Mouse (Mus musculus) heart, embryonic 10.5 days (tissue): ENCODE results near the gene Nup160. TPM values are rescaled to one million over a fixed set of nuclear protein-coding genes. Genes with fewer than 3 reads are reported as not detected.

Source experiments
- DNase-seq: peaks from one replicate; pipeline ENCODE4 v3.0.0-alpha.2; 2017; ENCODE audit warnings: low spot score
- H3K27ac ChIP-seq: fragments of 300-500 bp; sonication (generic); 2 replicates; pipeline ENCODE4 v1.5.1; 2016; ENCODE audit warnings: mild to moderate bottlenecking
- H3K27me3 ChIP-seq: fragments of 300-500 bp; sonication (generic); 2 replicates; pipeline ENCODE4 v1.6.1; 2016; ENCODE audit warnings: mild to moderate bottlenecking; ENCODE audit not compliant: poor library complexity, insufficient read depth, severe bottlenecking
- H3K36me3 ChIP-seq: fragments of 300-500 bp; sonication (generic); 2 replicates; pipeline ENCODE4 v1.6.1; 2016; ENCODE audit warnings: mild to moderate bottlenecking, moderate library complexity
- H3K4me1 ChIP-seq: fragments of 300-500 bp; sonication (generic); 2 replicates; pipeline ENCODE4 v1.6.1; 2016; ENCODE audit warnings: mild to moderate bottlenecking
- H3K4me3 ChIP-seq: fragments of 300-500 bp; sonication (generic); 2 replicates; pipeline ENCODE4 v1.5.1; 2016; ENCODE audit warnings: mild to moderate bottlenecking, moderate library complexity
- H3K9me3 ChIP-seq: fragments of 300-500 bp; sonication (generic); 2 replicates; pipeline ENCODE4 v1.6.1; 2016; ENCODE audit warnings: mild to moderate bottlenecking, moderate library complexity
- WGBS: fragments of 180-500 bp; shearing (Covaris S2); methylation state at CpG from one replicate; pipeline ENCODE4 v1.1.7; 2016; 5-methylcytosine and 5-hydroxymethylcytosine counted together
- polyA plus RNA-seq: library from polyadenylated mRNA; unstranded; fragments of >200 nt; fragmentation: Nextera tagmentation; extraction: Ambion mirVana; gene quantifications from 2 replicates; pipeline ENCODE4 v1.2.1, GENCODE M21; 2016

Gene Nup160
- 45.3 and 49.2 TPM in 2 replicates for polyA plus RNA-seq

DNA sequence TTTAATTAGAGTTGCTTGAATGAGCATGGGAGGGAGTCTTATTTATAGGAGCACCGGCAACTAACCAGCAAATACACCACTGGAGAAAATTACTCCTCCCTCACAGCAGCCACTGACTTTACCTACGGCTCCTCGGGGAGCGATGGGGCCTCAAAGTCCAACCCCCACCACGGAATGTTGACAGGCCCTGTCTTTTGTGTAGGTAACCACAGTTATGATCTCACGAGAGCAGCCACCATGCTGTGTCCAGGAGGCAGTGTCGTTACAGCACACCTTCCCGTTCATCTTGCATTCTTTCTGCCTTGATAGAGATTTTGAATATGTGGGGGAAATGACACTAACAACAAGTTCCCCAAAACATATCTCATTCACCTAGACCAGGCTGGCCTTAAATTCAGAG lies at the start of gene Nup160:
Gene Nup160 (plus strand): TSS at position 209 of the 400 bp plus-strand sequence.
- WGBS = 85% methylated on average over 8 of the region's 8 CpGs
- no peak within 1 kb of the TSS for H3K27ac ChIP-seq
- no peak within 1 kb of the TSS for H3K4me3 ChIP-seq
- peaks cover 14% of the 10 kb centered on the region for H3K4me1 ChIP-seq
- peak; percentile 66 for DNase-seq
- peaks cover 6% of the 10 kb centered on the region for H3K36me3 ChIP-seq
- no peaks in the 10 kb centered on the region for H3K9me3 ChIP-seq
- H3K27me3 ChIP-seq = no peaks in the 10 kb centered on the region

DNA sequence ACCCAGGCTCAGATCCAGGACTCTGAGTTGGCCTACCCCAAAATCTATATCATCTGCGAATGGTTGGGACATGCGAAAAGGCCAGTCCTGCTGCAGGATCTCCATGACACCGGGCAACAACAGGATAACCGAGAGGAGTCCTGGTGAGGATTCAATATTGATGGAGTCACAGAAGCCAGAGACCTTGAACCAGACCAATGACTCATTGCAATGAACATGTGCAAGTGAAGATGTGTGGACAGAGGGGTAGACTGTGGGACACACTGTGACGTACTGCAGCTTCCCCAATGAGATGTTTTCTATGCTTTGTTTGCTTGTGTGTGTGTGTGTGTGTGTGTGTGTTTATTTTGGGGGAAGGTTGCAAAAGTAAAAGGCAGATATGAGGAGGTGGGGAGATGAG lies 48.8 kb upstream of the Nup160 start:
- Histone ChIP-seq H3K4me1 (no peaks in the 10 kb centered on the region), H3K27ac (no peak overlapping the region), H3K4me3 (no peak overlapping the region), H3K36me3 (no peaks in the 10 kb centered on the region), H3K9me3 (no peaks in the 10 kb centered on the region), H3K27me3 (peaks cover 7% of the 10 kb centered on the region; the same call in 1 of the 2 replicates)
- 82% methylated on average over 5 of the region's 5 CpGs for WGBS
- no peak for DNase-seq

DNA sequence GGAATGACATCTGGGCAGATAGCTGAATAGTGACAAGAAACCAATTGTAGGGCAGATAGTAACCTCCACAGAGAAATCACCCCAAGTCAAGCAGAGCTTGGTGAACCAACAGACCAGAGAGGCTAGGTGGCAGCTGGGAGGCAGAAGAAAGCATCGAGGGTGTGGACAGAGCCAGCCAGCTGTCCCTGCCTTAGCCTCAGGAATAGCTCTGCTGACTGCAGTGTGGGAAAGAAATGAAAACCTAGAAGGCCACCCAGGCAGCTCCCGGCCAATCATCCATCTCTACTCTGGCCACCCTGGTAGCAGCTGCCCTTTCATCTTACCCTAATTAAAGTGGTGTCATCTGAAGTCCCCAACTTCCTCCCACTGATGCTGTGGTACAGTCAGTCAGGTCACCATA lies 47.5 kb upstream of the Nup160 start:
- no peak overlapping the region for H3K4me3 ChIP-seq
- no peak for DNase-seq
- H3K4me1 ChIP-seq = no peaks in the 10 kb centered on the region
- H3K9me3 ChIP-seq = no peaks in the 10 kb centered on the region
- no peak overlapping the region for H3K27ac ChIP-seq
- 41% methylated on average over 2 of the region's 2 CpGs for WGBS
- H3K27me3 ChIP-seq = 0 out of 2 replicates have a peak, but pooled peaks cover 3% of the 10 kb centered on the region
- H3K36me3 ChIP-seq = no peaks in the 10 kb centered on the region

DNA sequence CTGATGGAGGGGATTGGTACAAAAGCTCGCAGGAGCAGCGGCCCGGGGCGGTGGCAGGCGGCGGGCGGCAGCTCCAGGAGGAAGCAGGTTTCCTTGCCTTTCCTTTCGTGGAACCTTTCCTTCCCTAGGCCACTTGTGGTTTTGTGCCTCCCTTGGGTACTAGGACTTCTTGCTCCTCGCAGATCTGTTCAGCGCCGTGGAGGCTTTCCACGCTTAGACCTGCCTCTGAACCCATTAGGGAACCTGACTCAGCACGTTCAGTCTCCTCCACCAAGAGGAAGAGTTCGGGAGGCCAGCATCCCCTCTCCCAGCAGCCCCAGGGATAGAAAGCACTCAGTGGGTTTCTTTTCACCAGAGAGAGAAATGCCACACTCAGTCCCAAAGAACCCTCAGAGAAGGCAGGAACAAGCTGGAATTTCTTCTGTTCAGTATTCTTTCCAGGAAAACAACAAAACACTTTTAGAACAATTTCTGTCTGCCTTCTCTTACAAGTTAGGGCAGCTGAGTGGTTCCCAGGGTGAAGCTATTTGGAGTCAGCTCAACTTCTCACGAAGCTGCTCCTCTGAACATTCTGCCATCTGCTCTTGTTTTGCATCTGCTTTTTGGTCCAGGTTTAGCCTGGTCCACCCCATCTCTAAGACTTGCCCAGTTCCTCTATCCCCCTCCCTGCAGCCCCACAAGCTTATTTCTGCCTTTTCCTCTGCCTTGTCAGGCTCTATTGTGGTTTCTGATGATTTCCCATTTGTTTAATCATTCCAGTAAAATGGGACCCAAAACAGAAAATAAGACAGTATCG lies 44.9 kb upstream of the Nup160 start:
- Histone ChIP-seq H3K27ac (no peak overlapping the region), H3K9me3 (no peaks in the 10 kb centered on the region), H3K4me1 (no peaks in the 10 kb centered on the region), H3K4me3 (no peak overlapping the region), H3K36me3 (no peaks in the 10 kb centered on the region), H3K27me3 (0 out of 2 replicates have a peak, but pooled peaks cover 3% of the 10 kb centered on the region)
- WGBS = 72% methylated on average over 16 of the region's 16 CpGs
- no peak for DNase-seq

DNA sequence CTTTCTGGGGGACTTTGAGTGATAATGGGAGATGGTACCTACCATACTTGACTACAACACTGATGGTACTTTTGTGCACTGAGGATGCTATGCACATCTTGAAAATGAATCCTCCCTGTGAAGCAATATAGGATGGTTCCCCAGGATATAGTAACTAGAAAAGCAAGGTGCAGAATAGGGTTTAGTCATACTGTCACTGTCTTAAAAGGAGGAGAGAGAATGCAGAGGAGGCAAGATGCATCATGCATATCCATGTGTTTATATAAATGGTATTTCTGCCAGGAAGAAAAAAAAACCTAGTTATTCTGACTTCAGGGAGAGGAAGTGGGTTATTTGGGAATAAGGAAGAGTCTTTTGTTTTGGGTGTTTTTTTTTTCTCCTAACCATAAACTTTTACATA lies 42.3 kb upstream of the Nup160 start:
- H3K4me3 ChIP-seq = no peak overlapping the region
- no peaks in the 10 kb centered on the region for H3K9me3 ChIP-seq
- H3K36me3 ChIP-seq = no peaks in the 10 kb centered on the region
- DNase-seq = no peak
- H3K4me1 ChIP-seq = peaks cover 7% of the 10 kb centered on the region; the same call in 1 of the 2 replicates
- no peak overlapping the region for H3K27ac ChIP-seq
- H3K27me3 ChIP-seq = 0 out of 2 replicates have a peak, but pooled peaks cover 3% of the 10 kb centered on the region

DNA sequence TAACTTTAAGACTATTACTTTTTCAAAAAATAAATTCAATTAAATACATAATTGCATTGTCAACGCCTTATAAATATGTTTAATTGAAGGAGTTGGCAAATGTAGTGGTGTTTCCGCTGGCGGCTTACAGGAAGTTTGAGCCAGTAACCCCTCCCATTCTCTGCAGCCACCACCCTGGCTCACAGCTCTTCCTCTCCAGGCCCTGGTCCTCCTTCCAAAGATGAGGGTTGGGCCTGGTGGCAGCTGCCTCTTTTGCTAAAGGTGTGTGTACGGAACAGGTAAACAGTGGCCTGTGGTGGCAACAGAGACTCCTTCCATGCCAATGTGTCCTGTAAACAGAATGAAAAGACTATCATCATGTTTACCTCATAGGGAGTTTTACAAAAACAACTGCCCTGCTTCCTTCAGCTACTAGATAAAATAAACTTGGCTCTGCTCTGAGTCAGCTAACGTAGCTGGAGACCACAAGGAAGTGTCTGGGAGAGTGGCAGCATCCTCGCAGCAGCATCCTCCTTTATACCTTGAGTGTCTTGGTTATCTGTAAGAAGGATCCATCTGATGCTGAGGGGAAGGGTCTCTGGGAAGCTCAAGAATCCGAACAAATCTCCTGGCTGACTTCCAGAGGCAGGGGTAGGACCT lies 41.8 kb upstream of the Nup160 start:
- Histone ChIP-seq H3K36me3 (no peaks in the 10 kb centered on the region), H3K4me3 (no peak overlapping the region), H3K27me3 (no peaks in the 10 kb centered on the region), H3K27ac (no peak overlapping the region), H3K9me3 (no peaks in the 10 kb centered on the region), H3K4me1 (peaks cover 13% of the 10 kb centered on the region; the same call in 1 of the 2 replicates)
- no peak for DNase-seq
- WGBS = 61% methylated on average over 7 of the region's 7 CpGs

DNA sequence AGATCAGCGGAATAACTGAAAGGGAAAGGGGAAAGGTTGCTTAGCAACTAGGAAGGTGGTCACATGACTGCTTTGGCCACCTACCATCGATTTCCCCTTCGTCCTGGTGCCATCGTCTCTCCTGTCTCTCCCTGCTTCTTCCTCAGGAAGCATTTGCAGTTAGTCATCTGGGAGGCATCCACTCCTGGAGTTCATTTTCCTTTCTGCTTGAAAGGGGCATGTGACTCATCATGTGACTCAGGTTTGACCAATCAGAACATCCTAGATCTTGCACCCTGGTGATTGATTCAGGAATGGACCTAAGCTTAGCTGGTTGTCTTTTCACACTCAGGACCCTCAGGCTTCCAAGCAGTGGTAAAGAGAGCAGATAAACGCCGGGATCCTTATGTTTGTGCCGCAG lies 40.2 kb upstream of the Nup160 start:
- Histone ChIP-seq H3K27ac (no peak overlapping the region), H3K4me1 (peaks cover 24% of the 10 kb centered on the region), H3K4me3 (no peak overlapping the region), H3K27me3 (no peaks in the 10 kb centered on the region), H3K9me3 (no peaks in the 10 kb centered on the region), H3K36me3 (no peaks in the 10 kb centered on the region)
- WGBS = 81% methylated on average over 7 of the region's 7 CpGs
- DNase-seq = peak; percentile 57

DNA sequence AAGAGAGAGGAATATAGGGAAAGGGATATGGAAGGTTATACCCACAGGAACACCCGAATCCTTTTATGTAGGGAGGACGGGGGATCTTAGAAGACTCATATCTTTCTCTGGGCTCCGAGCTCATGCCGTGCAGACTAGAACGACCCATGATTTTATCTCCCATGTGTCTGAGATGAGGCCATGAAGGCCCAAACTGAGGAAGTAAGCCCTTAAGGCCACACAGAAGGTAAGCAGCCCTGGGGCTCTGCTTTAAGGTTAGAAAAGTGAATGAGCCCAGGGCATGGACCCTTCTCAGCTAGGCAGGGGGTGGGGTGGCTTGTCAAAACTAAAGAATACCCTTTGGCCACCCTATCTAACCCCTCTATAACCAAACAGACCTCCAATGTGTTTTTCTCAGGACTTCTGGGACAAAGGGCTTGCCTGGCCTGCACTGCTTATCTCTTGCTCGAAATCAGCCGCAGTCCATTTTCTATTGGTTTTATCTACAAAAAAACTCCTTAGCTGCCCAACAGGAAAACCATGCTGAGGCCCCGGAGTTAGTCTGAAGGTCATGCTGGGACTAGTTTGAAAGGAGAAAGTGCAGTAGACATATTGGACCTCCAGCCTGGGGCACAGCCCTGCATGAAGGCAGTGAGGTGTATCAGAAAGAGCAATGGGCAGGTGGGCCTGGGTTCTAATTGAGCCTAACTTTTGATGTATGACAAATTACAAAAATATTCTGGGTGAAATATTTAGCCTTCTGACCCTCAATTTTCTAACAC lies 37.8 kb upstream of the Nup160 start:
- no peak for DNase-seq

DNA sequence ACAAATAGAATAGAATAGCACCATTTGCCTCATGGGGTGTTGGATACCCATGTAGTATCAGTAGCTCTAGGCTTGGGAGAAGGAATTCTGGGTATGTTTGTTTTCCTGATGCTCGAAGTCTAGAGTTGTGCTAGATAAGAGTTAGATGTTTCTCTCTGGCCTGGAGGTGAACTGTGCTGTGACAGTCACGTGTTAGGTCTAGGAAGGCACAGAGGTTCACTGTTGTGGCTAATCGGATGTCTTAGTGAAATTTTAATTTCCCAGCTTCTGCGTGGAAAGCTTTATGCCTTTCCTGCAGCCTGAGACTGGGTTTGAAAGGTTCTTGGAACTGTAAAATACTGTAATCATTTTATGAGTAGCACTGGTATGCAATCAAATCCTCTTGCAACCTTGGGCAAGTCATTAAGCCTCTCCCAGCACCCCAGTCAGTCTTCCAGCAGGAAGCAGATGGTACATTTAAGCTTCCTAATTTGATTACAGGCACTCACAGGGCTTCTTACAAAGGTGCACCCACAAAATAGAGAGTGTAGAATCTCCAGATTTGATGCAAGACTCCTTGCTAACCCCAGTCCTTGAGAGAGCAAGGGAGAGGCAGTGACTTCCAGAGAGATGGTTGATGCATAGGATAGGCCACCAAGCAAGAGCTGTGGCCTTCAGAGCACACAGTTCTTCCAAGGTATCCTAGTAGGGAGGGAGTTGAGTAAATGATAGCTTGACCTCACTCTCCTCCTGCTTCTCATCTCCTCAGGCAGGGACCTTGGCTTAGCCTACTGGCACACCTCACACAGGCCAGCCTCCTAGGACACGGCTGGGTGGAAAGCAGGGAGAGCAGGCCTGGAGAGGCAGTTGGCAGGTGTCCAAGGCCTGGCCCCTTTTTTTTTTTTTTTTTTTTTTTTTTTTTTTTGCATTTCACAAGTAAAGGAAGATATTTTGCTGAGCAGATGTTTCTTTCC lies 37.0 kb upstream of the Nup160 start:
- no peak overlapping the region for H3K27ac ChIP-seq
- no peaks in the 10 kb centered on the region for H3K27me3 ChIP-seq
- DNase-seq = no peak
- H3K36me3 ChIP-seq = no peaks in the 10 kb centered on the region
- H3K4me1 ChIP-seq = peaks cover 24% of the 10 kb centered on the region
- no peaks in the 10 kb centered on the region for H3K9me3 ChIP-seq
- WGBS = 46% methylated on average over 5 of the region's 5 CpGs
- no peak overlapping the region for H3K4me3 ChIP-seq

More for the DNA sequence above, 37.8 kb upstream of the Nup160 start:
- Histone ChIP-seq H3K27me3 (no peaks in the 10 kb centered on the region), H3K27ac (no peak overlapping the region), H3K9me3 (no peaks in the 10 kb centered on the region), H3K4me1 (peaks cover 24% of the 10 kb centered on the region), H3K36me3 (no peaks in the 10 kb centered on the region), H3K4me3 (no peak overlapping the region)
- 60% methylated on average over 8 of the region's 8 CpGs for WGBS

DNA sequence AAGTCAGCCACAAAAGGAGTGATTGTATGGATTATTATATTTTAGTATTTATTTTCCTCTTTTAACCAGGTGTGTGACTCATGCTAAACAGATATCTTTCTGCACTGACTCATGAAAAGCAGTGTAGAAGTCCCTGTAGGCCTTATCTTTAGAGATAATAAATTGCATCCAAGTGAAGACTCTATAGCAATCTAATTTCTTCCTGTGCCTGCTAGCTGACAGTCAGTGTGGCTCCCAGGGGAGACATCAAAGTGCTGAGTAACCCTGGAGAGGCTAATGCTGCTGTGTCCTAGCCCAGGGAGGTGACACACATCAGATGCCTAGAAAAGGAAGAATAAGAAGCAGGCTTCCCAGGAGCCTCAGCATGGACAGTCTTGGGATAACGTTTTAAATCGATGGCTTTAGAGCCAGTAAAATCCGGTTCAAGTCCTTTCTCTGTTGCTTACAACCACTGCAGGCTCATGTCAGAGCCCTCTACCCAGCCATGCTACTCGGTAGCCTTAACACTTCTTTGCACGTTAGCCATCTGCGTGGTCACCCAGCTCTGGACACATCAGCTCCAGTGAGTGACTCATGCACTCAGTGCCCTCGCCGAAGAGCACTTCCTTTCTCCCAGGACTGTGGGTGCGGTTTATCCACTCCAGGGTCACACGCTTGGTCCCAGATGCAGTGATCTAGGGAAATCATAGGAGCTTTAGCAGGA lies 35.9 kb upstream of the Nup160 start:
- Histone ChIP-seq H3K9me3 (no peaks in the 10 kb centered on the region), H3K27me3 (no peaks in the 10 kb centered on the region), H3K27ac (no peak overlapping the region), H3K36me3 (no peaks in the 10 kb centered on the region), H3K4me1 (peaks cover 24% of the 10 kb centered on the region), H3K4me3 (no peak overlapping the region)
- DNase-seq = no peak
- 59% methylated on average over 10 of the region's 10 CpGs for WGBS

DNA sequence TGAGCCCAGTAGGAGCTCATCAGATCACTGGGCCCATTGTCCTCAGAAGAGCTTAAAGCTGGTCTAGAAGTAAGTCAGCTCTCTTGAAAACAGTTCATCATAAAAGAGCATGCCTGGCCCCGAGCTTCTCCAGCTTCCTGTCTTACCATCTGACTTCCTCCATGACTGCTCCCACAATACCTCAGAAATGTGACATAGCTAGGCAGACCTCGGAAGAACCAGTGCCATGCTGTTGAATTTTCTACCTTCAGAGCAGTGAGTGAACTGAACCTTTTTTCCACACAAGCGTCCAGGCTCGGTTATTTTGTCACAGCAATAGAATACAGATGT lies 35.3 kb upstream of the Nup160 start:
- Histone ChIP-seq H3K27me3 (no peaks in the 10 kb centered on the region), H3K27ac (no peak overlapping the region)

DNA sequence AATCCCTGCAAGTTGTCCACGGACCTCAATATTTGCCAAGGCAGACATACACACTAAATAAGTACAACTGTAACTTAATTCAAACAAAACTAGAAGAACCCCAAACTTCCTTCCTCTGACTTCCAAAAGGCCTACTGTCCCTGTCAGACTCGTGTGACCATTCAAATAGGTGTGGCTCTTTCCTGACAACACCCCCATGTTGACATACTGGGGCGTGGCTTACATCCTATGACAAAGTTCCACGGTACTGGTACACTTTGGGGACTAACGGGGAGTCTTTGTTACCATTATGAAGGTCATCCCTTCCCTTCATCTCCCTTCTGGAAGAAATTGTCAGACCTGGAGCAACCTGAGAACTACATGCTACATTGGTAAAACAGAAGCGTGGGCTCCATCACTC lies 29.9 kb upstream of the Nup160 start:
- Histone ChIP-seq H3K9me3 (no peaks in the 10 kb centered on the region), H3K4me1 (no peaks in the 10 kb centered on the region), H3K4me3 (no peak overlapping the region), H3K36me3 (no peaks in the 10 kb centered on the region), H3K27ac (no peak overlapping the region), H3K27me3 (no peaks in the 10 kb centered on the region)
- DNase-seq = no peak
- WGBS = 69% methylated on average over 6 of the region's 6 CpGs

More for the DNA sequence above, 35.3 kb upstream of the Nup160 start:
- H3K36me3 ChIP-seq = no peaks in the 10 kb centered on the region
- peaks cover 24% of the 10 kb centered on the region for H3K4me1 ChIP-seq
- no peak for DNase-seq
- no peaks in the 10 kb centered on the region for H3K9me3 ChIP-seq
- no peak overlapping the region for H3K4me3 ChIP-seq
- WGBS = 83% methylated on average over 4 of the region's 4 CpGs
